Mouse (Mus musculus): Measurements from ENCODE around the gene Srm.
A peak's percentile ranks its signal among the peaks of the same experiment; 100 is the strongest.

The Srm gene

GRCm38 (mm10) chr4:148591171-148591630 lies at the start of gene Srm:
Gene Srm, plus strand, starts transcription at chr4:148591503.
- DNase-seq (ENCODE audit: low read depth, low spot score), result peak; percentile 95

- DNase-seq (ENCODE audit: low read depth, low spot score), result no peak
Measured at GRCm38 (mm10) chr4:148549106-148549505, 42.2 kb upstream of the Srm start.

- peak; percentile 11 for DNase-seq (ENCODE audit: low read depth, low spot score)
Measured at GRCm38 (mm10) chr4:148557766-148558165, 33.5 kb upstream of the Srm start.

- DNase-seq (ENCODE audit: low read depth, low spot score), result peak; percentile 78
Measured at GRCm38 (mm10) chr4:148558297-148559000, 32.9 kb upstream of the Srm start, which contains the start of gene Exosc10. Gene Exosc10, plus strand, starts transcription at chr4:148558429.

DNA sequence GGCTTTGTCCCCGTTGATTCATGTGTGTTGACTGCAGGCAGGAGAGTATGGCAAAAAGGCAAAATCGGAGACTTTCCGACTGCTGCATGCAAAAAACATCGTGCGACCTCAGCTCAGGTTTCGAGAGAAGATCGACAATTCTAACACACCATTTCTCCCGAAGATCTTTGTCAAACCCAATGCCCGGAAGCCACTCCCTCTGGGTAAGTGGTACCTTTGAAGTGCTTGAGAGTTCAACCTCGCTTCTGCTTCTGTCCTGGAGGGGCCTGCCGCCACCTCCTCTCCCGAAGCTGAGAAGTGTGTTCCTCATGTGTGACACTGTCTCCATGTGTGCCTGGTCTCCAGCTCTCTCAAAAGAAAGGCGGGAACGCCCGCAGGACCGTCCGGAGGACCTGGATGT lies 28.6 kb upstream of the Srm start:
- no peak for DNase-seq (ENCODE audit: low read depth, low spot score)

- no peak for DNase-seq (ENCODE audit: low read depth, low spot score)
Measured at GRCm38 (mm10) chr4:148563595-148563994, 27.7 kb upstream of the Srm start.

GRCm38 (mm10) chr4:148570138-148570537 lies 21.2 kb upstream of the Srm start:
- DNase-seq (ENCODE audit: low read depth, low spot score), result no peak

DNA sequence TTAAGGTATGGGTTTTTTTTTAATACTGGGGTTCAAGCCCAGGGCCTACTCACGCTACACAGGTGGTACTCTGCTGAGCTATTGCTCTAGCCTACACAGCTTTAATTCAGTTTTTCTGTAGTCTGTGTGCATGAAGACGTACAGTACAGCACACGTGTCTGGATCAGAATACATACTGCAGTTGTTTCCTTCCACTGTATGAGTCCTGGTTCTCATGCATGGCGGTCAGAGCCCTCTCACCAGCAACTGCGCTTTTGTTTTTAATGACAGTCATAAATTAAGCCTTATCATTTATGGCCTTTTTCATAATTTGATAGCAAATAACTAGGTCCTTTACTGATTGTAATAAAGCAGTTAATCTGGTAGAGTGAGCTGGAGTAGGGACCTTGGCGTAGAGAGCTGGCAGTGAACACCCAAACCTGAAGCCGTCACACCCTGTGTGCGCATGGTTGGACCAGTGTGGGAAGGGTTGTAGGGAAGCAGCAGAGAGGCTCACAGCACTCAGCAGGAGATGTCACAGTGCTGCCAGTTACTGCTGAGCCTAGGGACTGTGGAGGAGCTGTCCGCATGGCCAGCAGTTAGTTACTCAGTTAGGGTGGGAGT lies 20.5 kb upstream of the Srm start:
- no peak for DNase-seq (ENCODE audit: low read depth, low spot score)

- DNase-seq (ENCODE audit: low read depth, low spot score), result no peak
Measured at GRCm38 (mm10) chr4:148573222-148573621, 18.1 kb upstream of the Srm start.

DNA sequence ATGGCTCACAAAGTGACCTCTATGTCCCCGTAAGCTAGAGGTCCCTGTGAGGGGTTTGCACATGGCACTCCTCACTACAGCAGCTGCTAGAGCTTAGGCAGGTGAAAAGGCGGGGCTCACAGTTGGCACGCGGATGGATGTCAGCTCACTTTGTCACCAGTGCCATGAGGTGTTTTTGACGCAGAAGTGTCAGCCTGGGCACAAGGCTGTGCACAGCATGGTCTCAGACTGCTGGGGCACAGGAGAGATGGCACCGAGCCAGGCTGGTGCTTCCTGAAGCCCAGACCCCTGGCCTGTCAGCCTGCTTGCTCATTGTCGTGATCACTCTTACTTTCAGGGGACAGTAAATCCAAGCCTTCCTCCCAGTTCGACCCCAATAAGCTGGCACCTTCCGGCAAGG lies 10.5 kb upstream of the Srm start:
- no peak for DNase-seq (ENCODE audit: low read depth, low spot score)

- no peak for DNase-seq (ENCODE audit: low read depth, low spot score)
Measured at GRCm38 (mm10) chr4:148581422-148581821, 9.9 kb upstream of the Srm start.

GRCm38 (mm10) chr4:148583257-148583656 lies 8.0 kb upstream of the Srm start:
- no peak for DNase-seq (ENCODE audit: low read depth, low spot score)

- no peak for DNase-seq (ENCODE audit: low read depth, low spot score)
Measured at GRCm38 (mm10) chr4:148586648-148587047, 4.7 kb upstream of the Srm start.

DNA sequence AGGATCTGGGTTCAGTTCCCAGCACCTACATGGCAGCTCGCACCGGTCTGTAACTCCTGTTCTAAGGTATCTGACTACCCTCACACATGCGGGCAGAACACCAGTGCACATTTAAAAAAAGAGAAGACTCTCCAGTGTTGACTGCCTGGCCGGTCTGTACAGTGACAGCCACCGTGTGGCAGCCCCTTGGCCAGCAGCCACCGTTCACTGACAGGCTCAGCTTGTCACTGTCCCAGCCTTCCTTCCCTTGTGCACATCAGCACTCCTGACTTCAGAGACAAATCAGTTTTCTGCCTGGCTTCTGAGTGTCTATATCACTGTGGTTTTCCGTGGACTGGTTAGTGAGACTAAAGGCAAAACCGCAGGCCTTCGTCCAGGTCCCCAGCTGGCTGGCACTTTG lies 2.5 kb upstream of the Srm start:
- no peak for DNase-seq (ENCODE audit: low read depth, low spot score)

- no peak for DNase-seq (ENCODE audit: low read depth, low spot score)
Measured at GRCm38 (mm10) chr4:148589565-148589964, 1.7 kb upstream of the Srm start.

DNA sequence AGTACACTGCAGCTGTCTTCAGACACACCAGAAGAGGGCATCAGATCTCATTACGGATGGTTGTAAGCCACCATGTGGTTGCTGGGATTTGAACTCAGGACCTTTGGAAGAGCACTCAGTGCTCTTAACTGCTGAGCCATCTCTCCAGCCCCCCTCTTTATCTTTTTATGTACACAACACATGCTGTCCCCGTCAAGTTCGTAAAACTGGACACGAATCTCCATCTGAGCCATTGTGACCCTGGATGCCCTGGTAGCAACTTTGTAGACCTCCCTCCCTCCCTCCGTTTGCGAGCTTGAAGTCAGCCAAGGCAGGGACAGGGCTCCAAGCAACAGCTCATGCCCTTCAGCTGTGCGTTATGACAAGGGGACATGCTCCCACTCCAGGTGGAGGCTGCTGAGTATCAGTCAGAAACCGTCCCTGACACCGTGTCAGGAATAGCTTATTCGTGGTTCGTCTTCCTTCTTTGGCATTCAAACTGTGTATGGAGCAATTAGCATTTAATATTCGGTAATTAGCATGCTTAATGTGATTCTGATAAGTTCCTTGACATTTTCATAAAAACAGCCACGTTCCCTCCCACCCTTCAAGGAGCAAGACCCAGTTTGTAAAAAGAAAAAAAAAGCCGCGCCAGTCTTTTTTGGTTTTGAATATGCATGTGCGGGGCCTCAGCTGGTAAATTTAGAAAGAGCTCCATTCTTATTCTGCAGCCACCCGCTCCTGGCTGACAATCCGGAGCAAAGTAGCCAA lies 707 bp upstream of the Srm start:
- no peak for DNase-seq (ENCODE audit: low read depth, low spot score)

- DNase-seq (ENCODE audit: low read depth, low spot score), result peak; percentile 46
Measured at GRCm38 (mm10) chr4:148591637-148592380, 506 bp downstream of the Srm start.

DNA sequence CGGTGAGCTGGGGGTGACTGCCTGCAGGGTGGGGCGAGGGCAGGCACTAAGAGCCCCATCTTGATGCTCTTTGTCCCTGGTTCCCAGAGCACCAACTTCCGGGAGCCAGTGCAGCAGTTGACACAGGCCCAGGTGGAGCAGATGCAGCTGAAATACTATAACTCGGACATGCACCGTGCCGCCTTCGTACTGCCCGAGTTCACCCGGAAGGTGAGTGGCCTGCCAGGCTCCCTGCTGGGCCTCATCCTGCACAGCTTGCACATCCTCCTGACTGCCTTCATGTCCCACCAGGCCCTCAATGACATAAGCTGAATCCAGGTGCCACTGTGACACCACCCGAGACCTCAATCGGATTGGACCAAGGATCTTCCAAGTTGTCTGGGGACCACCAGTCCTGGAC lies 2.7 kb downstream of the Srm start:
- DNase-seq (ENCODE audit: low read depth, low spot score), result no peak

DNA sequence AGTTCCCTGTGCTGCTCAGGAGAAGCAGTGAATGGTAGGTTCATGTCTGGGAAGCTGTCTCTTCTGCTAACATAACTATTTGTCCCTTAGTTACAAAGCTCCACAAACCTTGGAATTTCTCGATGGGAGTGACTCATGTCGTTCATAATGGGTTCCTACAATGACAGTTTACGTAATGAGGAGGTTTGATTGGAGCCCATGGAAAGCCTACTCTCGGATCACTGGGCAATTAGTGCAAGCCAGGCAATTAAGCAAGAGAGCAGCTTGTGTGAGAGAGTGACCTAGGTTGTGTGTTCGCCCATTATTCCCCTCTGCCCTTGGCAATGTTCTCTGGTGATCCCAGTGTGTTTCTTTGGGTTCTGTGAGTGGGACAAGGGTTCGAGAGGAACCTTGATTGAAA lies 4.6 kb downstream of the Srm start:
- no peak for DNase-seq (ENCODE audit: low read depth, low spot score)

- no peak for DNase-seq (ENCODE audit: low read depth, low spot score)
Measured at GRCm38 (mm10) chr4:148596731-148597130, 5.4 kb downstream of the Srm start.

GRCm38 (mm10) chr4:148598826-148599225 lies 7.5 kb downstream of the Srm start:
- no peak for DNase-seq (ENCODE audit: low read depth, low spot score)

DNA sequence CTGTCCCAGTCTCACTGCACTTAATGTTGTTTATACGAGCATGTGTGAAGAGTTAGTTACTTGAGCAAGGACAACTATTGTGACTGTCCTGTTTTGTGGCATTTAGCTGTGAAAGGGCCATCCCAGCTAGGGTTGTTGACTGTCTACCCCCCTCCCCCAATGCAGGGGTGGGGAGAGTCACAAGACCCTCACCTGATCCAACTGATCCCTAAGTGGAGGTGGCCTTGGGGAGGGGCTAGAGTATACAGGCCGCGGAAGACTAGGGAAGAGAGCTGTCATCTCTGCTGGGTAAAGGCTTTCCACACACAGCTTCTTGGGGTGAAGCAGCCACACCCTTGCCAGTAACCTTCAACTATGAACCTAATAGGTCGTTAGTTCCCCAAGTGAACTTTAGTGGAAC lies 9.0 kb downstream of the Srm start:
- no peak for DNase-seq (ENCODE audit: low read depth, low spot score)
